In genomic region chr3:69361487-69362349, GRCm38 (mm10) we compare ENCODE assay signal across 11 mouse cellular contexts. TPM values are rescaled to one million over a fixed set of nuclear protein-coding genes. Genes with fewer than 3 reads are reported as not detected.
DNase-seq lines count a peak whose midpoint lies in the region; ATAC-seq and TF ChIP-seq lines count a peak whose summit lies in the region.
"Had no signal": no experiment of that assay in that cellular context is flagged by ENCODE, and none has a peak within 500 bp of the region (broad histone marks: within the 10 kb centered on the region; RNA-seq: fewer than 3 reads in every experiment).

No protein-coding gene starts in this region.

- H3K27ac ChIP-seq in forebrain, embryonic 15.5 days (replicated peaks), result peak overlapping the region; percentile 83
- H3K27ac ChIP-seq in forebrain, embryonic 10.5 days, result no peak overlapping the region
- H3K27ac ChIP-seq in stomach, postnatal 0 days (replicated peaks), result no peak overlapping the region
- H3K27ac ChIP-seq: liver, embryonic 14.5 days had no signal

- intact Hi-C loops in left cerebral cortex, postnatal 4 days (cut with DNase I), result no loop called here
- intact Hi-C loops in left cerebral cortex, postnatal 36 days (cut with DNase I), result no loop called here

- TF ChIP-seq EP300 in stomach, postnatal 0 days (optimal IDR thresholded peaks at IDR 0.05), result no peak

- no peak overlapping the region for H3K4me3 ChIP-seq in forebrain, embryonic 15.5 days
- no peak overlapping the region for H3K4me3 ChIP-seq in forebrain, embryonic 10.5 days
- no peak overlapping the region for H3K4me3 ChIP-seq in stomach, postnatal 0 days (ENCODE audit: low read depth, low read length)

- no peak for TF ChIP-seq POLR2A in brain, embryonic 14.5 days (IDR thresholded peaks at IDR 0.05; ENCODE audit: borderline replicate concordance, extremely low read depth, insufficient read depth, insufficient read length, poor library complexity, severe bottlenecking)

- H3K36me3 ChIP-seq in forebrain, embryonic 15.5 days, result no peaks in the 10 kb centered on the region
- H3K36me3 ChIP-seq in forebrain, embryonic 10.5 days (replicated peaks), result no peaks in the 10 kb centered on the region
- H3K36me3 ChIP-seq in stomach, postnatal 0 days (ENCODE audit: control insufficient read depth, insufficient read depth, low read length), result no peaks in the 10 kb centered on the region

- ATAC-seq in forebrain, embryonic 15.5 days (replicated peaks), result peak; percentile 81
- no peak for ATAC-seq in granulocyte monocyte progenitor cell, adult 5-6 weeks (replicated peaks; ENCODE audit: poor library complexity, severe bottlenecking)
- ATAC-seq in stomach, postnatal 0 days (ENCODE audit: low FRiP score, low TSS enrichment), result no peak

- H3K4me2 ChIP-seq in forebrain, embryonic 15.5 days (replicated peaks), result no peak overlapping the region
- no peak overlapping the region for H3K4me2 ChIP-seq in stomach, postnatal 0 days (replicated peaks; ENCODE audit: low read depth)

- DNase-seq in forebrain, embryonic 10.5 days (ENCODE audit: extremely low spot score, low spot score), result no peak
- DNase-seq in left cerebral cortex, postnatal 4 days, result peak; percentile 74
- DNase-seq in left cerebral cortex, postnatal 36 days (ENCODE audit: low spot score in 2 of 2), result no peak
- DNase-seq in brain, embryonic 14.5 days (ENCODE audit: low read depth), result peak; percentile 74
- DNase-seq in cerebellum, postnatal 25 days, result peak; percentile 75 to 86
- DNase-seq in stomach, postnatal 0 days (ENCODE audit: low spot score), result no peak
- DNase-seq: gastrocnemius, postnatal 36 days; kidney, adult 2 months had no signal

- no peak for TF ChIP-seq CTCF in brain, embryonic 14.5 days (IDR thresholded peaks at IDR 0.05; ENCODE audit: borderline replicate concordance, extremely low read depth, insufficient read depth, insufficient read length)
- no peak for TF ChIP-seq CTCF in stomach, postnatal 0 days (IDR thresholded peaks at IDR 0.05; ENCODE audit: low read depth)

- H3K9ac ChIP-seq in forebrain, embryonic 15.5 days (replicated peaks), result no peak overlapping the region
- no peak overlapping the region for H3K9ac ChIP-seq in stomach, postnatal 0 days (ENCODE audit: low read length)
- H3K9ac ChIP-seq: liver, embryonic 14.5 days had no signal

- WGBS in forebrain, embryonic 15.5 days, result 70% methylated on average over 13 of the region's 13 CpGs
- 90% methylated on average over 13 of the region's 13 CpGs for WGBS in forebrain, embryonic 10.5 days
- 85% methylated on average over 13 of the region's 13 CpGs for WGBS in stomach, postnatal 0 days

- no peaks in the 10 kb centered on the region for H3K9me3 ChIP-seq in forebrain, embryonic 15.5 days
- 0 out of 2 replicates have a peak, but pooled peaks cover 4% of the 10 kb centered on the region for H3K9me3 ChIP-seq in forebrain, embryonic 10.5 days
- no peaks in the 10 kb centered on the region for H3K9me3 ChIP-seq in stomach, postnatal 0 days (ENCODE audit: control insufficient read depth, low read length)

- H3K4me1 ChIP-seq in forebrain, embryonic 15.5 days, result peaks cover 22% of the 10 kb centered on the region
- H3K4me1 ChIP-seq in forebrain, embryonic 10.5 days, result peaks cover 20% of the 10 kb centered on the region
- H3K4me1 ChIP-seq in stomach, postnatal 0 days (replicated peaks; ENCODE audit: control insufficient read depth, insufficient read depth), result no peaks in the 10 kb centered on the region

- H3K27me3 ChIP-seq in forebrain, embryonic 15.5 days, result no peaks in the 10 kb centered on the region
- no peaks in the 10 kb centered on the region for H3K27me3 ChIP-seq in forebrain, embryonic 10.5 days (ENCODE audit: poor library complexity, severe bottlenecking)
- H3K27me3 ChIP-seq in stomach, postnatal 0 days (ENCODE audit: control insufficient read depth, insufficient read depth, low read length), result no peaks in the 10 kb centered on the region

RNA-seq across cellular contexts. Expression of gene Ppm1l, which starts 45.1 kb away (rescaled TPM):
- polyA plus RNA-seq in forebrain, embryonic 15.5 days (2015; fragmentation: Nextera tagmentation; extraction: Ambion mirVana), result 26.2 and 27.7 TPM in 2 replicates
- 9.3 and 9.8 TPM in 2 replicates for polyA plus RNA-seq in forebrain, embryonic 10.5 days (2016; fragmentation: Nextera tagmentation; extraction: Ambion mirVana)
- total RNA-seq in left cerebral cortex, postnatal 4 days (2021), result 10 to 100 TPM; 45.9 to 49.2 TPM
- 10 to 100 TPM; 87.0 to 88.8 TPM for total RNA-seq in left cerebral cortex, postnatal 36 days (2021)
- 13.4 and 21.4 TPM in 2 replicates for polyA plus RNA-seq in brain, embryonic 14.5 days (2012; rRNA removed)
- total RNA-seq in granulocyte monocyte progenitor cell, adult 5-6 weeks (2014; fragmentation: Nextera tagmentation), result 0.62 and 1.3 TPM in 2 replicates
- total RNA-seq in granulocyte monocyte progenitor cell, adult 5-6 weeks (2017), result 0.72 and 0.78 TPM in 2 replicates
- polyA plus RNA-seq in stomach, postnatal 0 days (2015; fragmentation: Nextera tagmentation; extraction: Ambion mirVana), result 6.0 and 7.0 TPM in 2 replicates

Comparison
In these comparisons a context has a peak if more than half of its experiments do, and no peak if none do; other contexts are left out.
1. DNase-seq: peak in left cerebral cortex, postnatal 4 days (single experiment), brain, embryonic 14.5 days (single experiment) and cerebellum, postnatal 25 days (2 of 2); none in forebrain, embryonic 10.5 days (single experiment), left cerebral cortex, postnatal 36 days (0 of 2) and stomach, postnatal 0 days (single experiment).